Mouse (Mus musculus) bone marrow macrophage, adult 2 months (primary cell): ENCODE results near the gene Parvb. TPM values are rescaled to one million over a fixed set of nuclear protein-coding genes. Genes with fewer than 3 reads are reported as not detected.

Experiments used
- H3K27ac ChIP-seq: 2 replicates; pipeline ENCODE4 v1.5.1; 2012; ENCODE audit warnings: low read depth, low read length; ENCODE audit not compliant: insufficient read depth
- H3K4me1 ChIP-seq: 2 replicates; pipeline ENCODE4 v1.6.1; 2012; ENCODE audit warnings: low read length; ENCODE audit not compliant: control insufficient read depth, insufficient read depth
- H3K4me3 ChIP-seq: 2 replicates; pipeline ENCODE4 v1.5.1; 2012; ENCODE audit warnings: mild to moderate bottlenecking, low read length, moderate library complexity; ENCODE audit not compliant: insufficient read depth
- CTCF ChIP-seq: IDR thresholded peaks from 2 replicates; pipeline ENCODE4 v1.5.1; 2012; ENCODE audit warnings: low read depth, mild to moderate bottlenecking, low read length, moderate library complexity
- POLR2A ChIP-seq: IDR thresholded peaks from 2 replicates; pipeline ENCODE4 v1.6.1; 2012; ENCODE audit warnings: mild to moderate bottlenecking, low read depth, low read length, borderline replicate concordance
- polyA plus RNA-seq: library from polyadenylated mRNA; stranded (reverse); fragments of >200 nt; gene quantifications from 2 replicates; pipeline ENCODE4 v1.2.4, GENCODE M21; 2012; ENCODE audit not compliant: missing spikeins, insufficient read depth, insufficient read length

The Parvb gene
- polyA plus RNA-seq, 1 experiment = 35.7 TPM

DNA sequence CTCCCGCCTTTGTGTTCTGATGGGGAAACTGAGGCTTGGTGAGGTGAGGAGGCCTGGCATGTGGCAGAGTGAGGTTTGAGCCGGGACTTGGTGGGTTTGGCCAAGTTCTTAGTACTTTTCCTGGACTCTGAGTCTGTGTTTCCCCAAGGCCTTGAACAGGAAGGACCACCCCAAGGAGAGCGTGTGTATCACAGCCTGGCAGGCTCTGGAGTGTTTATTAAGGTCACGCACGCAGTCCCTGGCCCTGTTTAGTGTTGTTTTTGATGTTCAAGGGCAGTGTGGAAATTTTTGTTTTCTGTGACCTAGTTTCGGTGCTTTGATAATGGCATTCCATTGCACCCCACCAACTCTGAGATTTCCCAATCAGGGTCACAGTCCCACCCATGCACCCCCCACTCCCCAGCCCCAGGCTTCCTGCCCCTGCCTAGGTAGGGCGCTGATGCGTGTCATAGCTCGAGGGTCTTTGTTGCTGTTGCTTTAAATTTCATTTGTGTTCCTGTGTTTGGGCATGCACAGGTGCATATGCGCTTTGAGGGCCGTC is 35.9 kb downstream of the Parvb start:
- Histone ChIP-seq H3K4me3 (no peak overlapping the region), H3K4me1 (no peaks in the 10 kb centered on the region)
- no peak for TF ChIP-seq POLR2A
- no peak for TF ChIP-seq CTCF

DNA sequence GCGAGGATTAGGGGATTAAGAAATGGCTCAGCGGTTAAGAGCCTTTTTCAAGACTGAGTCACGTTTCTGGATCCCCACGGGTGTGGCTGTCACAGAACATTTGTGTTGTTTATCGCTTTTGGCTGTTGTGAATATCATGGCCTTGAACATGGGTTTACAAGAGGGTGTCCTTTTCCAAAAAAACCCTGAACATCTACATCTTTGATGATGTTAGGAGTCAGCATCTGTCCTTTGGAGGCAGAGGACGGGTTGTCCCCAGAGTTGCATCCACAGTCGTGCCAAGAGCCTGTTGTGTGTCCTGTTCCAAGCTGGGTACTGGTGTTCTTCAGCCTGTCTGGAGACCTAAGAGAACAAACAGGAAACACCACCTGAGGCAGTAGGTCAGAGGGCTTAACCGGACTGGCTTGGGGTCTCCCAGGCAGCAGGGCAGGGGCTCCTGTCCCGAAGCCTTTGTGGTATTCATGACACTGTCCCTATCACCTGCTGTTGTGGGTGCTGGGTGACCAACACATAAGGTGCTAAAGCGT is 37.3 kb downstream of the Parvb start:
- Histone ChIP-seq H3K27ac (no peak overlapping the region), H3K4me3 (no peak overlapping the region), H3K4me1 (no peaks in the 10 kb centered on the region)
- no peak for TF ChIP-seq CTCF
- no peak for TF ChIP-seq POLR2A

More for the DNA sequence above, 35.9 kb downstream of the Parvb start:
- no peak overlapping the region for H3K27ac ChIP-seq

DNA sequence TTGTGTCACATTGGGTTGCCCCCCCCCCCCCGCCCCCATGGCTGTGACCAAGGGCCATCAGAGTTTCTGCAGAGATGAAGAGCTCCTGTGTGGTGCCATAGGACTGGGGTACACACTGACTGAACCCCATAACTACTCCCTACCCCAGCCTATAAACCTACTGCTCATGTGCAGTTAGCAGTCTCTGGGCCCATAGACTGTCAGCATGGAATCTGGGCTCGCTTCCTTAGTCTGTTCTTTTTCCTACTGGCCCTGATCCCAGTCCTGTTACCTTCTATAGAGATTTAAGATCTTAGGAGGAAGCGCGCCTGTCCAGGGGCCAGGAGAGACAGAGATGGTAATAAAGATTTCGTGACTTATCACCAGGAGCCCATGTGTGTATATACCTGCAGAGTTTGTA is 38.2 kb downstream of the Parvb start:
- no peak for TF ChIP-seq CTCF
- no peak for TF ChIP-seq POLR2A
- Histone ChIP-seq H3K4me1 (no peaks in the 10 kb centered on the region), H3K27ac (no peak overlapping the region), H3K4me3 (no peak overlapping the region)

DNA sequence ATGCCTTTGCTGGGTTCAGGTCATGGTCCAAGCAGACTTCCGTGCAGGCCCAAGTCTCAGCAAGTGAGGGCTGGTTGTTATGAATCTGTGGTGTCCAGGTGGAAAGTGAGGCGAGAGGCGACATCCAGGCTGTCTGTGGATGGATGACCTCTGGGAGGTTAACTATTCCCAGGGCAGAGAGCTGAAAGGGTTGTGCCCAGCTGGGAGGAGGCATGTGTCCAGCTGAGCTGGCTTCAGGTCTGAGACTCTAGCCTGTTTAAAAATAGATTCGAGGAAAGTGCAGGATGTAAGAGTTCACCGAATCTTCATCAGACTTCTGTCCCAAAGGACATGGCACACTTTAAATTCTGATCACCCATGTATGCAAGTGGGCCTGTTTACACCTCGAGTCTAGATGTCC is 38.6 kb downstream of the Parvb start:
- Histone ChIP-seq H3K27ac (no peak overlapping the region), H3K4me1 (no peaks in the 10 kb centered on the region), H3K4me3 (no peak overlapping the region)
- TF ChIP-seq POLR2A (no peak), CTCF (no peak)

DNA sequence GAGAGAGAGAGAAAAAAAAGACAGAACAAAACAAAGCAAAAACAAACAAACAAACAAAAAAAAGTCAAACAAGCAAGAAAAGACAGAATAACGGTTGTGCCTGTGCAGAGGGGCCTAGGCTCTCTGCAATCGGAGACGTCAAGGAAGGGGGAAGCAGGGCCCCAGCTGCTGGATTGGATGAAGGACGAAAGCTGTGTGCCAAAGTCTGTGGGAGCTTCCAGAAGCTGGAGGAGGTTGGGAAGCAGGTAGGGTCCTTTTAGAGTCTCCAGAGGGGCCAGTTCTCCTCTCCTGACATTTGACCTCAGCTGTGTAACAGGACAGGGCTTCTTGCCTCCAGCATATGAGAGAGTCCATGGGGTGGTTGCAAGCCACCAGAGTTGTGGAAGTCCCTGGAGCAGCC is 44.2 kb downstream of the Parvb start:
- Histone ChIP-seq H3K4me3 (no peak overlapping the region), H3K4me1 (peaks cover 4% of the 10 kb centered on the region), H3K27ac (no peak overlapping the region)
- no peak for TF ChIP-seq POLR2A
- TF ChIP-seq CTCF = no peak

DNA sequence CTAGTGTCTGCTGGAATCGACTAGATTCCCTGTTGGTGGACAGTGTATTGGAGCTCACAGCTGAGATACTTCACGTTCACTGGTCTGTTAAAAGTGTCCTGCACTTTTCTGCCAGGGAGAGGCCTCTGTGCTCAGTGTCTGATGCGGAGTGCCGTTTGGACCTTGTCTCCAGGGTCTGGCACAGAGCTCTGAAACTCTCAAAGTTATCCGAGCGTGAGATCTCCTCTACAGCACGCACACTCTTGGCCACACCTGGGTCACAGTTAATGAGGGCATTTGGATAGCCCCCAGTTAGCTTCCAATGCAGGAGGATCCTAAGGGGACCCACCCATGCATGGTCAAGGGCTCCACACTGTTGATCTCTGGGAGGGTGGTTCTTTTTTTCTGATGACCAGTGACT is 46.2 kb downstream of the Parvb start:
- Histone ChIP-seq H3K4me3 (no peak overlapping the region), H3K27ac (no peak overlapping the region), H3K4me1 (peaks cover 4% of the 10 kb centered on the region)
- TF ChIP-seq POLR2A (no peak), CTCF (no peak)

DNA sequence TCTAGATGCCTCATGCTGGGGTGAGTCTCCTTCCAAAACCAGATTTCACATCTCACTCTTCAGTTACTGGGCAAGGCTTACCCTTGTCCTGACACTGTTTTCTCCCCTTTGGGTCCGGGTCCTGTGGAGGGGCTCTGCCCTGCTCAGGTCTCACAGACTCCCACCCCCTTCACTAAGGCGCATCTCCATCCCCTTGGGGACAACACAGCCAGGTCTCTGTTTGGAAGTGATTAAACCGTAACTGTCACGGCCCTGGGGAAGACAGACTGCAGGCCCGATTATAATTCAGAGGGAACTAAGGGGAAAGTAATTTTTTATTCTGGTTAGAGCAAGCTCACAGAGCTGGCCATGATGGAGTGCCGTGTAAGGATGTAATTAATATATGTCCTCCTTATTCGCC is 46.8 kb downstream of the Parvb start:
- Histone ChIP-seq H3K4me1 (peaks cover 4% of the 10 kb centered on the region), H3K4me3 (no peak overlapping the region), H3K27ac (no peak overlapping the region)
- TF ChIP-seq POLR2A (no peak), CTCF (no peak)

DNA sequence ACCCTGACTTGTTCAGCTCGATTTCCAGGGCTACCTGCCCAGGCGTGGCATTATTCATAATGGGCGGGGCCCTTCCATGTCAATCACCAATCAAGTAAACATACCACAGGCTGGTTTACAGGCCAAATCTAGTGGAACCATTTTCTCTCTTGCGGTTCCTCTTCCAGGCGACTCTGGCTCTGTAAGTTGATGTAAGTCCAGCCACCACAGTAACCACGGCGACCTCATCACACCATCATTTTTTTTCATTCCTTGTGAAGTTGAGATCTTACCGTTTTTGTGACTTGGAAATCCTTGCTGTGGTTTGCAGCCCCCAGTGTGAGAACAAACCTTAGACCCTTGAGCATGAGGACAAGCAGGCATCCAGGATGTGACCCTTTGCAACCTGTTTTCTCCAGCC is 48.5 kb downstream of the Parvb start:
- TF ChIP-seq POLR2A = no peak
- no peak for TF ChIP-seq CTCF
- Histone ChIP-seq H3K4me3 (no peak overlapping the region), H3K4me1 (peaks cover 4% of the 10 kb centered on the region), H3K27ac (no peak overlapping the region)

DNA sequence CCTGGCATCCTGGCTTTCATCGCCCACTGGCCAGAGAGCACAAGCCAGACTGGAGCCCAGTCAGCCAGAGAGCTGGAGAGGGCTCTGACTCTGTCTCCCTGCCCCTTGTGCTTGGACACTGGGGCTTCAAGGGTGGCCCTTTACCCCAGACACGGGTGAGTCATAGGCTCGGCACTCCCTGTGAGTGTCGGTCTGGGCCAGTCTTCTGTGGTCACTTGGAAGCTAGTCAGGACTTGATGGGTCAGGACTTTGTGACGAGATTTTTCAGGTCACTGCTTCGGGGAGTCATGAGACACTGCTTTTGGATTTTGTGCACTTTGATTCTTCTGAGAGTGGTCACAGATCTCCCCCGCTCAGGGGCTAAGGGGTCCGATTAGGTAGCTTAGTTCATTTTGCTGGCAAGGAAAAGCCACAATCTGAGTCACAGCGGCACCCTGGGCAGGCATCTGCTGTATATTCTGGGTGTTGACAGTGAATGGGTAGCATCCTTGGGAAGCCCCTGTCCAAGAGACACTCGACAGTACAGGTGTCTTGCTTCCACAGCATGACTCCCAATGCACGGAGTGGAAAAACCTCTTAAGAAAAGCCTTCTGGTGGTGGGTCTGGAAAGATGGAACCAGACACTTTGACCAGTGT is 49.0 kb downstream of the Parvb start:
- TF ChIP-seq CTCF (no peak), POLR2A (no peak)
- Histone ChIP-seq H3K4me1 (peaks cover 4% of the 10 kb centered on the region), H3K4me3 (no peak overlapping the region), H3K27ac (no peak overlapping the region)

DNA sequence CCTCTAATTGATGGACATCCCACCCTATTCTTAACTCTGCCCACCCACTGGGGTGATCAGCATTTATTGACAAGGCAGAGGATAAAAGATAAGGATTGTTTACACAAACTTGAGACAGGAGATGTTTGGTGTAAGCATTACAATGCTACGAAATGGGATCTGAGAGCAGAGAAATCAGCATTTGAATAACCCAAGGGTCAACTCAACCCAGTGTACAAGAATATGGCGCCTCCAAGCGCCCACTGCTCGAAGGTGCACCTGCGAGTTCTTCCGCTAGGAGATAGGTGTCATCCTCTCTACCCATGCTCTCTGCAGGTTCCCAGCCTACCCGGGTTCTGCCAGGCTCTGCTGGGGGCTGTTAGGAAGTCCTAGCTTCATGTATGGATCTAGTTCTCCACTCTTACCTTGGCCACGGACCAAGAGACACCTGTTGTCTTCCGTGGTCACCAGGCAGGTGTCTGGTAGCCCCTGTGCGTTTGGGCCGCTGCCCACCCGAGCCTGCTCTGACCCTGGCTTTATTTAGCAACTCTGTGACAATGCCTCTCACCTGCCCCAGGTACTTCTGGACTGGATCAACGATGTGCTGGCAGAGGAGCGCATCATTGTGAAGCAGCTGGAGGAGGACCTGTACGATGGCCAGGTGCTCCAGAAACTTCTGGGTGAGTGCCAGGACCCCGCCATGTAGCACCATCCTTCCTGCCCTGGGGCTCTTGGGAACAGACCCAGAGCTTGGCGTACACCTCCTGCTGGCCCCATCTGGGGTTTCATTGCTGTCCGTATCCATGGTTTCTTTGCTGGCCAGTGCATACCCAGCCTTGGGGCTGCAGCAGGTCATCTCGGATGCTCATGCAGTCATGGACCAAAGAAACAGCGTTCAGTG is 50.6 kb downstream of the Parvb start:
- Histone ChIP-seq H3K4me3 (no peak overlapping the region), H3K27ac (no peak overlapping the region), H3K4me1 (peaks cover 4% of the 10 kb centered on the region)
- TF ChIP-seq CTCF = no peak
